Mouse (Mus musculus) left cerebral cortex, postnatal 36 days (tissue): ENCODE measurements around the gene Pepd. TPM values are rescaled to one million over a fixed set of nuclear protein-coding genes. Genes with fewer than 3 reads are reported as not detected.
"Not testable (repeated sequence)": the region's sequence is repeated elsewhere in the genome, so short reads cannot be mapped to it uniquely, and the experiment has no call there.

Experiments used
- DNase-seq, 2 experiments: peaks; one replicate each; pipeline ENCODE4 v3.0.0; 2021 to 2022; ENCODE audit warnings: low spot score in 2 of 2, mixed read lengths in 1 of 2
- intact Hi-C: fragments of 180-260 bp; cut with DNase I; formaldehyde crosslinking; loops from one replicate; pipeline ENCODE4 v1.15.1; 2025
- total RNA-seq, 2 experiments: library from RNA; stranded (reverse); gene quantifications; 2 replicates each; pipeline ENCODE4 v1.2.3; 2021

The Pepd gene
- total RNA-seq, 2 experiments from 2014 or later = 29.5 to 31.3 TPM

GRCm38 (mm10) chr7:34975913-34976312, 63.7 kb downstream of the Pepd start:
- no peak for DNase-seq

GRCm38 (mm10) chr7:34977403-34977802, 65.2 kb downstream of the Pepd start:
- no peak for DNase-seq
- intact Hi-C loops = no loop called here

More at GRCm38 (mm10) chr7:34975913-34976312, 63.7 kb downstream of the Pepd start:
- intact Hi-C loops = no loop called here

GRCm38 (mm10) chr7:34981803-34982202, 69.6 kb downstream of the Pepd start:
- intact Hi-C loops = no loop called here
- DNase-seq = no peak

- DNase-seq, intact Hi-C loops: not testable (repeated sequence)
Observed at GRCm38 (mm10) chr7:34982372-34982771, 70.2 kb downstream of the Pepd start.

- DNase-seq = no peak
- intact Hi-C loops = no loop called here
Observed at GRCm38 (mm10) chr7:34983702-34984475, 71.7 kb downstream of the Pepd start.

- no peak for DNase-seq
- intact Hi-C loops = no loop called here
Observed at GRCm38 (mm10) chr7:34984526-34985133, 72.5 kb downstream of the Pepd start.

GRCm38 (mm10) chr7:34985216-34985615, 73.0 kb downstream of the Pepd start:
- intact Hi-C loops = no loop called here
- DNase-seq = no peak

- intact Hi-C loops = no loop called here
Observed at GRCm38 (mm10) chr7:34985646-34986045, 73.5 kb downstream of the Pepd start.

GRCm38 (mm10) chr7:34986575-34987150, 74.5 kb downstream of the Pepd start:
- DNase-seq = no peak
- intact Hi-C loops = no loop called here

More at GRCm38 (mm10) chr7:34985646-34986045, 73.5 kb downstream of the Pepd start:
- no peak for DNase-seq

GRCm38 (mm10) chr7:34987258-34987657, 75.1 kb downstream of the Pepd start:
- DNase-seq = no peak
- intact Hi-C loops = no loop called here

GRCm38 (mm10) chr7:34988488-34988887, 76.3 kb downstream of the Pepd start:
- intact Hi-C loops = no loop called here
- DNase-seq = peak in 1 of 2 experiments; percentile 20

GRCm38 (mm10) chr7:34991731-34992246, 79.6 kb downstream of the Pepd start:
- no peak for DNase-seq
- intact Hi-C loops = no loop called here

- intact Hi-C loops = no loop called here
- no peak for DNase-seq
Observed at GRCm38 (mm10) chr7:34992766-34993165, 80.6 kb downstream of the Pepd start.

- DNase-seq = no peak
- intact Hi-C loops = no loop called here
Observed at GRCm38 (mm10) chr7:34995872-34996662, 83.9 kb downstream of the Pepd start.

- intact Hi-C loops = loop anchor here (5.0 kb wide), 1 partner anchor 324 kb away; no protein-coding TSS in a partner anchor
- DNase-seq = peak; percentile 21 to 25
Observed at GRCm38 (mm10) chr7:35000839-35001238, 88.7 kb downstream of the Pepd start.

- DNase-seq = no peak
- intact Hi-C loops = loop anchor here (5.0 kb wide), 1 partner anchor 326 kb away; no protein-coding TSS in a partner anchor
Observed at GRCm38 (mm10) chr7:35003171-35003737, 91.1 kb downstream of the Pepd start.

GRCm38 (mm10) chr7:35006661-35007060, 94.5 kb downstream of the Pepd start:
- no peak for DNase-seq
- intact Hi-C loops = no loop called here

- intact Hi-C loops = no loop called here
- DNase-seq = no peak
Observed at GRCm38 (mm10) chr7:35013228-35013627, 101.0 kb downstream of the Pepd start.

- no peak for DNase-seq
- intact Hi-C loops = no loop called here
Observed at GRCm38 (mm10) chr7:35015252-35015651, 103.1 kb downstream of the Pepd start.
